Mouse (Mus musculus): ENCODE data around the gene Psd. TPM values are rescaled to one million over a fixed set of nuclear protein-coding genes. Genes with fewer than 3 reads are reported as not detected.
A peak's percentile ranks its signal among the peaks of the same experiment; 100 is the strongest.

Gene Psd
- total RNA-seq, 2 experiments from 2014 or later: 0.51 to 0.62 TPM

DNA sequence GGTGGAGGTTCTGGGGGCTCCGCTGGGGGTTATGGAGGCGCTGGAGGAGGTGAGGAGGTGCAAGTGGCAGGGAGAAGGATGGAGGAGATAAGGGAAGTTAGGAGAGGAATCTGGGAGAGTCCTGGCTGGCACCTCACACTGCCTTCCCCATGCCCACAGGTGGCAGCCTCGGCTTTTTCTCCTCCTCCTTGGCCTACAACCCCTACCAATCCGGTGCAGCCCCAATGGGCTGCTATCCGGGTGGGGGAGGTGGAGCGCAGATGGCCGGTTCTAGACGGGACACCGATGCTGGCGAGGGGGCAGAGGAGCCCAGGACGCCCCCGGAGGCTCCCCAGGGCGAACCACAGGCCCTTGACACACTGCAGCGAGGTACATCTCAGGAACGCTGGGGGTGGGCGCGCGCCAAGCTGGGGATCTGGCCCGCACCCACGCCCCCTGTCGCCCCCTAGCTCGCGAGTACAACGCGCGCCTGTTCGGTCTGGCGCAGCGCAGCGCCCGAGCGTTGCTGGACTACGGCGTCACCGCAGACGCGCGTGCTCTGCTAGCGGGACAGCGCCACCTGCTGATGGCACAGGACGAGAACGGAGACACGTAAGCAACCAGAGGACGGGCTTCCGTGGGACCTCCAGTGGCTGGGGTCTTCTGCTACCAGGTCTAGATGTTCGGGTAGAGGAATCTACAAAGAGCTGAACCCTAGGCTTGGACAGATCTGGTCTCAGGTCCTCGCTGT lies 18.1 kb downstream of the Psd start:
- intact Hi-C loops (cut with DNase I): loop anchor here (5.0 kb wide), 1 partner anchor 222 kb away; no protein-coding TSS in a partner anchor

DNA sequence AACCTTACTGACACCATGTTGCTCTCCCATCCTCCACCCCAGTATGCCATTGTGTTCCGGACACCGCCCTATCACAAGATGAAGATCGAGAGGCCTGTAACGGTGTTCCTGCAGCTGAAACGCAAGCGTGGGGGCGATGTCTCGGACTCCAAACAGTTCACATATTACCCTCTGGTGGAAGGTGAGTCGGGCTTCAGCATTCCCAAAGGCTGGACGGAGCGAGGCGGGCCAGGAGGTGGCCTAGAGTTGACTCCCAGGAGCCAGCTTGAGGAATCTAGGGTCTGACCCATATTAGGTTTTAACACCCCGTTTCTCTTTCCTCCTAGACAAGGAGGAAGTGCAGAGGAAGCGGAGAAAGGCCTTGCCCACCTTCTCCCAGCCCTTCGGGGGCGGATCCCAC lies 18.7 kb downstream of the Psd start:
- no peak for DNase-seq
- intact Hi-C loops (cut with DNase I): loop anchor here (5.0 kb wide), 1 partner anchor 221 kb away; no protein-coding TSS in a partner anchor

More for the DNA sequence above, 18.1 kb downstream of the Psd start:
- peak; percentile 76 to 78 for DNase-seq

DNA sequence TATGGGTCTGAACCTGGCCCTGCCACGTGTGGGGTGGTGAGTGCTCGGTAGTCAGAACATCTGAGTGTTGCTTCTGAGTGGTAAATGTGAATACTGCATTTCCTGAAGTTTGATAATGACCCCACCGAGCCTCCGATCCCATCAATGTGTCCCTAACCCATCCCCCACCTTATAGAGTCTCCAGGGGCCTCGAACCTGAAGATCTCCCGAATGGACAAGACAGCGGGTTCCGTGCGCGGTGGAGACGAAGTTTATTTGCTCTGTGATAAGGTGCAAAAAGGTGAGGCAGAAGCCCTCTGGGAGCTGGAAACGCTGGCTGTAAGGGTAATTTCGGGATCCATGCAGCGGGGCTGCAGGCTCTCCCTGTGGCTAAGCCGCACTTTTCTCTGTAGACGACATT lies 19.2 kb downstream of the Psd start:
- intact Hi-C loops (cut with DNase I): loop anchor here (5.0 kb wide), 1 partner anchor 220 kb away; no protein-coding TSS in a partner anchor

DNA sequence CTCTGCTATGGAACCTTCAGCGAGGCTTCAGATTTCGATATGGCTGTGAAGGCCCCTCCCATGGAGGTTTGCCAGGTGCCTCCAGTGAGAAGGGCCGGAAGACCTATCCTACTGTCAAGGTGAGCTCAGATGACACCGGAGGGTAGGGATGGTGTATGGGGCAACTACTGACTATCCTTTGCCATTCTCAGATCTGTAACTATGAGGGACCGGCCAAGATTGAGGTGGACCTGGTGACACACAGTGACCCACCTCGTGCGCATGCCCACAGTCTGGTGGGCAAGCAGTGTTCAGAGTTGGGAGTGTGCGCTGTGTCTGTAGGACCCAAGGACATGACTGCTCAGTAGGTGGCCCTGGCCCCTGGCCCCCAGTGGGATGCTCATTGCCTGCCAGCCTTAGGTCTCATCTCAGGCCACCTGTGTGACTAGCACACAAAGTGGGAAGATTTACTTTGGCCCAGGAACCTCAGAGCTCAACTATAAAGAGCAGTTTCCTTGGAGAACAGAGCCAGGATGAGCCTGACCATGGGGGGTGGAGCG lies 20.1 kb downstream of the Psd start:
- intact Hi-C loops (cut with DNase I): loop anchor here (5.0 kb wide), 1 partner anchor 220 kb away; no protein-coding TSS in a partner anchor
- DNase-seq: no peak

More for the DNA sequence above, 19.2 kb downstream of the Psd start:
- DNase-seq: no peak

DNA sequence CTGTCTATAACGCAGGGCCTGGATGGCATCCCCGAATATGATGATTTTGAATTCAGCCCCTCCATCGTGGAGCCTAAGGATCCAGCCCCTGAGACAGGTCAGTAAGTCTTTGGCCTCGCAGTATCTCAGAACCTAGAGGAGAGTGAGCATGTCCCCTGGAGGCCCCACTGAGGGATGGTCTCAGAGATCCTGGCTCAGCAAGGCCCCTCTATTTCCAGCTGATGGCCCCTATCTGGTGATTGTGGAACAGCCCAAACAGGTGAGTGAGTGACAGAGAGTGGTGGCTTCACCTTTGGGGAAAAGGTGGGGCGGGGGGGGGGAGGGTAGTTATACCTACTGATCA lies 20.7 kb downstream of the Psd start:
- no peak for DNase-seq
- intact Hi-C loops (cut with DNase I): loop anchor here (5.0 kb wide), 1 partner anchor 219 kb away; no protein-coding TSS in a partner anchor

DNA sequence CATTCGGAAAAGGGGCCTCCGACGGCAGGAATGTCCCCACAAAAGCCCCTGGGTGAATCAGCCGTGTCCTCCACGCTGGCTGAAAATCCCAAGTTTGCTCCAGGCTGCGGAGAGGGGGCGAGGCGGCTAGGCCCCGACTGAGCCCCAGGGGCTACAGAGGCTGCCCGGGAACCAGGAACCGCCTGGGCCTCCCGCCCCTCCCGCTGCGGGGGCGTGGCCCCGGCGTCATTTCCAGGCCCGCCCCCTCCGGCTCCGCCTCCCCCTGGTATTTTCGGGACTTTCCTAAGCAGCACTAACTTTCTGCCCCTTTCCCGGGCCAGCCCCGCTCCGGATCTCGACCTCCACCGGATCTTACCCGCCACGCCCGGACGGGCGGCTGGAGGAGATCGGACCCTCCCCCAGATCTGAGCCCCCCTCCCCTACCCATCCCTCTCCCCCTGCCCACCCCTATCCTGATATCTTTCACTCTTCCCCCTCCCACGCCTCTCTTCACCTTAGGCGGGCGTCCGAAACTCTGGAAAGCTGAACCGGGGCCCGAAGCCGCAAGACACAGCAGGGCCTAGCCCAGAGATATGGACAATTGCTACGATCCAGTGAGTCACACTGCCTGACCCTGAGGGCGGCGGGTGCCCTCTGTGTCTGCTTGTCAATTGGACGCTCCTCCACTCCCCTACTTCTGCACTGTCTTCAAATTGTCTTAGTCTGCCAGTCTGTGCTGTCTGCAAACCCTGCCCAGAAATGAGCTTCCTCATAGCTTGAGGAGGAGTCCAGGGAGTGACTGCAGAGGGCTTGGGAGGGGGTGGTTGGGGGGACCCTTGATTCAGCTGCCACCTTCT lies 21.3 kb downstream of the Psd start:
- intact Hi-C loops (cut with DNase I): loop anchor here (5.0 kb wide), 1 partner anchor 218 kb away; no protein-coding TSS in a partner anchor
- peak; percentile 84 to 85 for DNase-seq

DNA sequence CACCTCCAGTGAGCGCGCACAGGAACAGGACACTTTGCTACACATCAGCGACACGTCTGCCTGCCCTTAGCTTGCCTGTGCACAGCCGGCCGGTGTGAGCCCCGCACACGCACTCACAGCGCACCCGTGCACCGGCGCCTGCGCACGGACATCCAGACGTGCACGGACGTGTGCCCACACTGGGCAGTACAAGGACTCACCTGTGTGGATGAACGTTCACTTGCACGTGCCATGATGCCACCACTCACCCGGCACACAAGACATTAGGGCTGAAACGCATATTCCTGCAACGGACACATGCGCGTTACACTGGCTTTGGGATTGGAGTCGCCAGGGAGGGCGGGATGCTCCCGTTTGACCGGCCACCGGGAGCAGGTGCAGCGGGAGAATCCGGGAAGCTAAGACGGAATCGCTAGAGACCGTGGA lies 22.0 kb downstream of the Psd start:
- DNase-seq: no peak
- intact Hi-C loops (cut with DNase I): loop anchor here (5.0 kb wide), 1 partner anchor 218 kb away; no protein-coding TSS in a partner anchor

DNA sequence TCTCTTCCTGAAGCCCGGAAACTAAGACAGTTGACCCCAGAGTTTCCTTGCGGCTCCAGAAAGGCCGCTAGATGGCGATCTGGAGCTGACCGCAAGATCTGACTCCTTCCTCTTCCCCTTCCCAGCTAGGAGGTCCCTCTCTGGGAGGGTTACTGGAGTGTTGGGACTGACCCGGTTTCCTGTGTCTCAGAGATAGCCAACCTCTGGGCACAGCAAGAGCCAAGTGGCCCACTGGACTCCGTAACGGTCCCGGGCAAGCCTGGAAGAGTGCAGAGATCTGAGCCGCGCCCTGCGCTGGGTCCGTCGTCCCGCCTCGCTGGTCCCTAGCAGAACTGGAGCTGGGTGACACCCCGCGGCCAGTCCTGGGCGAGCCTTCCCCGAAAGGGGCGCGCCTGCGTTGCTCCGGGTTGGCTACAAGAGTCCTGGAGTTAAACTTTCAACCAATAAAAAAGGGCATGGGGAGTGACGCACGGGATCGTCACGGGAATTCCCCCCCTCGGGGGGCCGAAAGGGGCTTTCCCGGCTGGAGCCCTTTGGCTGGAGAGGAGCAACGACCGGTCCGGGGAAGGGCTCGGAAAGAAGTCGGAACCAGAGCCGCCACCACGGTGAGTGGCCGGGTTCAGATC lies 22.6 kb downstream of the Psd start, which contains the start of gene Nfkb2:
TSS of gene Nfkb2 (plus strand) at position 105 of the 626 bp plus-strand sequence.
- peak; percentile 91 for DNase-seq
- intact Hi-C loops (cut with DNase I): no loop called here

DNA sequence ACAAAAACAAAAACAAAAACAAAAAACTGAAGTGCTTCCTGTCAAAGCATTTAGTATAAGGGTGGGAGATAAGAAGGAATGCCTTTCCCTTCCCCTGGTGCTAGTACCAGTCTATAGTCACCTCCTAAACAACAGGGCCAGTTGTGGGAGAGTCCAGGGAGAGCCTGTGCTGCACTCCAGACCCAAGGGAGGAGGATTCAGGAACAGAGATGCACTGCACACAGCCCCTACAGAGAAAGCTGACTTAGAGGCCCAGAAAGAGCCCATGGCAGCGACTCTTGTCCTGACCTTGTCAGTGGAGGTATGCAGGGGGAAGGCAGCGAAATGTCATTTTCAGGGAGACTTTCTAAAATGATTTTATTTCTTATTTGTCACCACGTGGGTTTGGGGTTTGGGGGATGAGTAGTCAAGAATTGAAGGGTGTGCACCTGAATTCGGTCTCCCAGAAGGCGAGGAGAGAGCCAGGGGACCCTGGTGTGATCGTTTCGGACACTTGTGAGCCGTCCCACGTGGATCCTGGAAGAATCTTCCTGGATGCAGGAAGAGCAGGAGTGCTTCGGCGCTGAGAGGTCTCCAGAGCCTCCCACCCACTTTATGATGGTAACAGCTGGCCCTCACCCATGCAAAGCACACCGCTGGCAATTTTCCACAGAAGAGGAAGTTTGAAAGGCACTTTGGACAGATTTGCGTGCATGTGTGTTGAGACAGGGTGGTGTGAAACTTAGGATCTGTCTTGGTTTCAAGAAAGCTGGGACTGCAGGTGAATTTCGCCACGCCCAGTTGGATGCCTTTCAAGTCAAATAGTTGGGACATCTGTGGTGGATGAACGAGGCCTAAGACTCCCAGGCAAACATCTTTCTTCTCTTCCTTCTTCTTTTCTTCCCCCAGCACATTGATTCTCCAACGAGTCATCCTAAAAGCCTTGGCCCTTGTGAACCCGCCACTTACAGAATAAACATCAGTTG lies 23.4 kb downstream of the Psd start:
- intact Hi-C loops (cut with DNase I): no loop called here
- DNase-seq: no peak

DNA sequence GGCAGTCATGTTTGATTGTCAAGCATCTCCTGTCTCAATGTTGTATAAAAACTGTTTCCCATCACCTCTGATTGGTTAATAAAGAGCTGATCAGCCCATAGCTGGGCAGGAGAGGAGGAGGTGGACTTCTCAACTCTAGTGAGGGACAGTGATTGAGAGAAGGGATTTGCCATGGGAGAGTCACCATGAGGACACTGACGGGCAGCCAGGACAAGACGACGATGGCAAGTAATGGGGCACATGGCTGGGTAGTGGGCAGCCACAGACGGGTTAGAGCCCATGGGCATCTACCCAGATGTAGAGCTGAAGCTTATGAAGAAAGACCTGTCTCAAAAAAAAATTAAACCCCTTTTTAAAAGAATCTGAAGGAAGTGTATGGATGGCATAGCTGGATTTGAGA lies 24.4 kb downstream of the Psd start:
- intact Hi-C loops (cut with DNase I): no loop called here
- DNase-seq: no peak

DNA sequence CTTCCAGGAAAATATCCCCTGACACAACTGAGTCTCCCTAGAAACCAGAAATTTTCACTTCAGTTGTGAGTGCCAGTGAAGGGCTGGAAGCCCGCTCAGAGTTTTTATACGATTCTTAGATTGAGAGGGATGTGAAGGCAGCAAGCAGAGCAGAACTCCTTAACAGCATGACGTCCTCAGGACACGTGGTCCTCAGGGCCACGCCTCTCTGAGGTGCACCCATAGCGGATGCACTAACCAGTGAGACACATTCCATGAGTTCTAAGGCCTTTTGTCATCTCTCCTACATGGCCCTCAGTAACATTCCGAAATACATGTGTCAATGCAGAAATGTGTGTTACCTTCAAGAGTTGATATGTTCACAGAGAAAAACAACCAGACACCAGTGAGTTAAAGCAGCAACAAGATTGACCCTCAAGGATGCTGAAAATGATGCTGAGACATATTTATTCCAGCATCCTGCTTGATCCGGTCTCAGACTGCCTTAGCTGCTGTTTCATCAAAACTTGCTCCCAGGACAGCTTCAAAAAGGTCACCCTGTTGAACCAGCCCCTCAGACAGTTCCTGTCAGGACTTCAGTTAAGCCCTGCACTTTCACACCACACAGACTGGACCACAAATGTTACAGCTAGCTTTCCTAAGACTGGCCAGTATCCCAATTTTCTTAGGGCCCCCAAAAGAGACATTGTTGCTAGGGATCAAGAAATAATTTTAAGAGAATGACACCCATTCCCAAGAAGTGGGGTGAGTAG lies 26.5 kb downstream of the Psd start:
- DNase-seq: no peak
- intact Hi-C loops (cut with DNase I): no loop called here

DNA sequence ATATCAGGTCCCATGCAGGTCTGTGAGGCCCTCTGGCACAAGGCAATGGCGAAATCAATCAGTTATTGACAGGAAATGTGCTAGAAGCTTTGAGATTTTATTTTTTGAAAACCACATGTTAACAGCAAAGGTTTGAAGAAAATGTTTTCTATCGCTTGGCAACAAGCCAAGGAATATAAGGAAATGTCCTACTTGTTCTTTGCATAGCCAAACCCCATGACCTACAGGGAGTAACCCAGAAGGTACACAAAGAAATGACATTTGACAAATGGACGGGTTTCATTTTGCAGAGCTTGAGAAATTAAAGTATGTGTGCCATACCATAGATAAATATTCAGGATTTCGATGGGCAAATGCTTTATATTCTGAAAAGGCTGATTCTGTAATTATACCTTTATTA lies 30.0 kb downstream of the Psd start:
- DNase-seq: no peak
- intact Hi-C loops (cut with DNase I): no loop called here

DNA sequence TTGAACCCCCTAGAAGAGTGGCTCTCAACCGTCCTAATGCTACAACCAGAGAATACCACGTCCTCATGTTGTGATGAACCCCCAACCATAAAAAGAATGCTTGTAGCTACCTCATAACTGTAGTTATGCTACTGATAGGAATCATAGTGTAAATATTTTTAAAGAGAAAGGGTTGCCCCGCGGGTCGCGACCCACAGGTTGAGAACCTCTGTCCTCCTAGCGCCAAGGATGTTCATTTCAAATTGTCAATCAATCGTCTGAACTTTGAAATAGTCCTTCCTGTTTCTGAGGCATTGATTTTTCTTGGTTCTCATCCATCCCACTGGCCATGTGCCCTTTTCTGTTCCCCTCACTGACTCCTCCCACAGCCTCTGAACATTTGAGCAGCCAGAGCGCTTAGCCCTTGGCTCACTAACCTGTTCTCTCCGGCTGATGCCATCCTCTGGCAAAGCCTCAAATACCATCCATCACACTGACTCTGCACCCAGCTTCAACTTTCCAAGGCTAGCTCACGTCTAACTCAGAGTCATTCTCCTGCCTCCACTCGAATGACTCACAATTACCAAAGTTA lies 36.3 kb downstream of the Psd start:
- intact Hi-C loops (cut with DNase I): no loop called here
- no peak for DNase-seq

DNA sequence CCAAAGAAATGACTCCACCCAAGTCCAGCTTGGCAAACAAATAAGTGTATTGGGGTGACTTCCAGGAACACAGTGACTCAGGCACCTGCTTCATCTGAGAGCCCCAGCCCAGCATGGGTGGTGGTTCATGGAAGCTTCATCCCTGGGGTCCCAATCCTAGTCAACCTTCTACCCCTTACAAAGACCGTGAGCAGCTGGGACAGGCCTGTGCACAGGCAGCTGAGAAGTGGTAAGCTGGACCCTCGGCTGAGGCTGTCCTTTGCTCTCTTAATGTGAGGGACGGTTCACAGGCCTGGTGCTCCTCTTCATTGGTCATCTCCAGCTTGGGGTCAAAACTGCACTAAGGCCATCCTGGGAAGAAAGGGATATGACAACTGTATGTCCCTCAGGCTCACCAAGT lies 39.4 kb downstream of the Psd start:
- no peak for DNase-seq
- intact Hi-C loops (cut with DNase I): no loop called here

DNA sequence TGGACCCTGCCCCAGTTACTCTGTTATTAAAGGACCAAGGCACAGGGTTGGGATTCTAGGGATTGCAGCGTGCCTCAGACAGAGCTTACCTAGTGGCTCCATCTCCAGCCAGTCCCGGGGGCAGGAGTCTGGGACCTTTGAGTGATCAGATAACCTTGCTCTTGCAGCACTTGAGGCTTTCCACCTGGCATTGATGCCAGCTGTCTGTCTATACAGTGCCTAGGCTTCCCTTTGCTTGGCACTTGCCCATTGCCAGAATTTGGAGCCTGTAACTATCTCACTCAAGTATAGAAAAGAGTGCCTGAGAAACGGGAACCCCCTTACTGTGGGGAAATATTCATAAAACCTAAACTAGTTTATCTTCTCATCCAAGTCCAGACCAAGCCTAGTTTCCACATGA lies 40.0 kb downstream of the Psd start:
- intact Hi-C loops (cut with DNase I): no loop called here
- no peak for DNase-seq

DNA sequence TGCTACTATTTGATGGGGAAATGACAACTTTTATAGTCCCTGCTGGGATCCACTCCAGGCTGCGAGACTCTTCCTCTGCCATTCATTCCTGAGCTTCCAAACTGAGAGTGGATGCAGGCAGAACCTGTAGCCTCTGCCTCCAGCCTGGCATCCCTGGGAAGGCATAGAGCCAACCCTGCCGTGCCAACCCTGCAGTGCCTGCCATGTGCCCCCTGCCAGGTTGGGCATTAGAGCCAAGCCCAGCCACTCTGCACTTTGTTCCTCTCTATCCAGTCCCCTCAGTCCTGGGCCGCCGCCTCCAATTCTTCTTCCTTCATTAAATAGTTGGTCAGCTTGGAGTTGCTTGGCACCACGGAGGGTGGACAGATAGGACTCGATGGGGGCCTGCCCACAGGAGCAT lies 40.9 kb downstream of the Psd start:
- no peak for DNase-seq
- intact Hi-C loops (cut with DNase I): no loop called here

DNA sequence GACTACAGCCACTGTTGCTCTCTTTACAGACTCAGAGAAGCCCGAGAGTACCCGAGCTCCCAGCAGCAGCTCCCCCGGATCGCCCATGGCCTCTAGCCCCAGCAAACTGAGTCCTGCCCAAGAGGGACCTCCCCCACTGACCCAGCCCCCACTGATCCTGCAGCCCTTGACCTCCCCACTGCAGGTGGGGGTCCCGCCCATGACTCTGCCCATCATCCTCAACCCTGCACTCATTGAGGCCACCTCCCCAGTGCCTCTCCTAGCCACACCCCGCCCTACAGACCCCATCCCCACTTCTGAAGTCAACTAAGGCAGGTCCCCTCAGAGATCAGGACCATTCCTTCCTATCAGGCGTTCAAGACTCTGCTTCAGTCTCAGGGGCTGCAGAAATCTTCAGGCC lies 41.3 kb downstream of the Psd start:
- intact Hi-C loops (cut with DNase I): no loop called here
- DNase-seq: no peak

DNA sequence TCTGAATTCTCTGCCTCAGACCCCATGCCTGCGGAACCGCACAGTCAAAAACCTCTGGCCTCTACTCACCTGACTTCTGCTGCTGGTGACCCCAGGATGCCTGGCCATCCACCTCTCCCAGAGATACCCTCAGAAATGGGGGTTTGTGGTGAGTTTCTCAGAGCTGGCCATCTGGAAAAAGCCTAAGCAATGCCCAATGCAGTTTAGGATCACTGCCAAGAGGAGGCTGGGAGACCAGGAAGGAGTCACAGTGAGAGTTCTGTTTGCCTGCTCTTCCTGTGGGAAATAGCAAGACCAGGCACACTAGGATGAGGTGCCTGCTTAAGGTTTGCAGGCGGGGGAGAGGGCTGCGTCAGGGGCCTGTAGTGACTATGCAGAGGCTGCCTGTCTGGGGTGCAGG lies 42.3 kb downstream of the Psd start:
- no peak for DNase-seq
- intact Hi-C loops (cut with DNase I): no loop called here
